Mouse (Mus musculus) adrenal gland, adult 18-20 months (tissue): ENCODE results near the gene Rnf181. TPM values are rescaled to one million over a fixed set of nuclear protein-coding genes. Genes with fewer than 3 reads are reported as not detected.
A peak's percentile ranks its signal among the peaks of the same experiment; 100 is the strongest.

Experiments
- DNase-seq, 2 experiments: peaks; one replicate each; pipeline ENCODE4 v3.0.0; 2021 to 2022; ENCODE audit warnings: low spot score in 2 of 2
- total RNA-seq, 2 experiments: library from RNA; stranded (reverse); gene quantifications; 1 replicate in 1 of 2; 2 replicates in 1 of 2; pipeline ENCODE4 v1.2.3; 2021

The Rnf181 gene
- total RNA-seq, 2 experiments from 2014 or later: 187 to 460 TPM

DNA sequence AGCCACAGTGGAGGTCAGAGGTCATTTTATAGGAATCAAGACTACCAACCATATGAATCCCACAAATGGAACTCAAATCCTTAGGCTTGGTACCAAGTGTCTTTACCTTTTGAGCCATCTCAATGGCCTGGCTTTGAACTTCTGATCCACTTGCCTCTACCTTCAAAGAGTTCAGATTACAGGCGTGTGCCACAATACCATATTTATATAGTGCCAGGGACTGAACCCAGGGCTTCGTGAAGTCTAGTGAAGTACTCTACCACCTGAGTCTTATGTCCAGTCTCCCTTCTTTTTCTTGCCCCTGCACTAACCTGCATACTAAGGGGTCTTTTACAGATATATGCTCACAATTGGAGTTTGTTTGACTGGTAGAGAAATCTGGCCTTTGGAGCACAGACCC is 19.8 kb upstream of the Rnf181 start:
- DNase-seq: no peak

- DNase-seq: no peak
Measured at GRCm38 (mm10) chr6:72385258-72385657, 18.5 kb upstream of the Rnf181 start.

DNA sequence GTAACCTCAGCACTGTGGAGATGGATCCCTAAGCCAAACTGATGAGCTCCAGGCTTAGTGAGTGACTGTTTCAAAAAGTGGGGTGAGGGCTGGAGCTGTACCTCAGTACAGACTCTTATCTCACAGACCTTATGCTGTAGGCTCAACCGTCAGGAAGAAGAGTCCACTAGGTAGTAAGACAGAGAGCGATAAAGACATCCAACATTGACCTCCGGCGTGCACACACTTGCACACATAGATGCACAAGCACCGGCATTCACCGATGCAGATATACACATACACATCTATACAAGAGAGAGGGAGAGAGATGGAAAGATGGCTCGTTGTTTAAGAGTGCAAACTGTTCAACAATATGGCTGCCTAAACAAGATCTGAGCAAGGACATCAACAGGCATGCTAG is 17.2 kb upstream of the Rnf181 start:
- DNase-seq: no peak

DNA sequence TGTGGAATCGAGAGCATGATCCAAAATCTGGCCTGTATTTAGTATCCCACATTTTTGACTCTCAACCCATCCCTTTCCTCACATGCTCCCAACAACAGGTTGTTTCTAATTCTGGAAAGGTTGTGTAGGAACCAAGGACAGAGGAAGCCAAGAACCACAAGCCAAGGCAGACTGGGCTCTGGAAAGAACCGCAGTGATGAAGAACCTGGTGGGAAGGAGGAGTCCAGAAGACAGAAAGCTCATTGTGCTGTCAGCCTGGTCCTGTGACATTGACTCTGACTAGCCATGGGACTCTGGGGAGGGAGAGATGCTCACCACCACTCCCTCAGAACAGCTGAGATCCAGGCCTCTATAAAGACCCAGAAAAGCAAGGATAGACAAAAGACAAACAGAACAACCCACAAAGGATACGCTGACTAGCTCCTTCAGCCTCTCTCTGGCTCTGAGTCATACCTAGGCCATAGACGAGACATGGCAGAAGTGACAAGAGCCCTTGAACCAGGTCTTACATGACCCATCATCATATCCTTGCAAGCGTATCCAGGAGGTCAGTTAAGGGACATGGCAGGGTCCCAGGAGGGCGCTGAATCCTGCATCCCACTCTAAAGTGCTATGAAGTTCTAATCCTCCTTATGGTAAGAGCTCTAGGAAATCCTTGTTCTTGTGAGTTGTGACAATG is 16.5 kb upstream of the Rnf181 start:
- DNase-seq: no peak

- no peak for DNase-seq
Measured at GRCm38 (mm10) chr6:72382494-72382893, 15.7 kb upstream of the Rnf181 start.

- peak; percentile 79 to 85 for DNase-seq
Measured at GRCm38 (mm10) chr6:72380131-72380770, 13.5 kb upstream of the Rnf181 start, which contains the start of gene Vamp5. Vamp5 (minus strand) TSS chr6:72380468.

DNA sequence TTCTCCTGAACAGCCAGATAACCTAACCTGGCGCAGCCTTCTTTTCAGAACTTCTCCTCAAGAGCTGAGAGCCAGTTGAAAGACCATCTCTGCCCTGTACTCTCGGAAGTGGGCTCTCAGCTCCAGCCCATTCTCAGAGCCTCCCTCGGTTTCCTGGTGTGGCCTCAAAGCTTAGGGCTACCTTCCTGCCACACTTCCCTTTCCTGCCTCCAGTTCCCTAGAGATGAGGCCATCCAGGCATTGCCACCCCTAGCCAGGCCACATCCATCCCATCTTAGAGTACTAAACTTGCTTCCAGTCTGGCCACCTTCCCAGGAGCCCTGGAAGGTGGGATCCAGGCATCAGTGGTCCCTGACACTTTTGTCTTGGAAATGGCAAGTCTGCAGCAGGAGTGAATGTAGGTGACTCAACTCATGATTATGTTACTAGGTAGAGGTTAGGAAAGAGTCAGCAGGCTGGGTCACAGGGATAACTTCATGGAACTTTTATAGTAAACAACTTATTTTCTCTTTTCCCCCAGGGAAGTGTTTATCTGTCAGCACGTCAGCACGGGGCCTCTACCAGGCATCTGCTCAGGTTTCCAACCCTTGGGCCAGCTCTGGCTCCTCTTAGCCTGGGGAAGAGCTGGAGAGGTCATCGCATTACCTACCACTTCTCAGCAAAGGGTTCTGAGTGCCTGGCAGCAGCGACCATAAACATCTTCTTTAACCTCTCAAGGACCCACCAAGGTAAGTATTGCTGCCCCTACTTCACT is 12.8 kb upstream of the Rnf181 start:
- DNase-seq: no peak

DNA sequence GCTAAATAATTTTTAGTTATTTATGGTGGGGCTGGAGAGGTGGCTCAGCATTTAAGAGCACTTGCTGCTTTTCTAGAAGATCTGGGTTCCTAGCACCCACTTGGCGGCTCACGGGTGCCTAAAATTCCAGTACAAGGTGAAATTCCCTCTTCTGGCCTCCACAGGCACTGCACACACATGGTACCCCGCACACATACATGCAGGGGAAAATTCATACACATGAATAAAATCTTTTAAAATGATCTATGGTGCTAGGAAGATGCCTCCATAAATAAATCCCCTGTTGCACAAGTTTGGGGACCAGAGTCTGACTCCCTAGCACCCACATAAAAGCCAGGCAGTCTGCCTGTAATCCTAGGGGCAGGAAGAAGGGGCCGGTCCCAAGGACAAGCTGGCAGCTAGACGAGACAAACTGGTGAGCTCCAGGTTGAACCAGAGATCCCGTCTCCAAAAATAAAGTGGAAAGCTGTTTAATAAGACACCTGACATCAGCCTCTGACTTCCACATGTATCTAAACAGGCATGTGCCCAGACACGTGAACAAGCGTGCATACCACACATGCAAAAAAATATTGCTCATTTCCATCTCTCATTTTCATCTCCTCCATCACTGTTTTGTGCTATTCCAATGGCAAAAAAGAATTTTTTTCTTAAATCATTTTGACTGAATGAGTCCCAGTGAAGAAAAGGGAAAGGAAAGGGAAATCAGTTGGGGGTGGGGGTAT is 11.9 kb upstream of the Rnf181 start:
- no peak for DNase-seq

- DNase-seq: no peak
Measured at GRCm38 (mm10) chr6:72374820-72375563, 8.2 kb upstream of the Rnf181 start.

DNA sequence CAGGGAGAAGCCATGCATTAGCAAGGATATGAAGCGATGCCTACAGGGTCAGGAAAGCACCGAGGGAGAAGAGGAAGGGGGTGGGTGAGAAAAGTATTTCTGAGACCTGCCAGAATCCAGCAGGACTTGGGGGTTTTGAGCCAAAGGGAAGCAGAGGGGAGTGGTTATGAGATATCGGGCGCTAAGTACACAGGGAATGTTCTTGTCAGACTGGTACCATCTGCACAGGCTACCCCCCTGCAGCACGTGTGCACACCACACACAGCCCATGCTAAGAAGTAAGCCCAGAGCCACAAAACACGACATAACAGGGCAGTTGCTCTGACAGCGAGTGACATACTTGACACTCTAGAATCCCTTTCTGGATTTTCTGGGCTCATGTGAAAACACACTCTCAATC is 7.5 kb upstream of the Rnf181 start:
- no peak for DNase-seq

- no peak for DNase-seq
Measured at GRCm38 (mm10) chr6:72373184-72373583, 6.4 kb upstream of the Rnf181 start.

GRCm38 (mm10) chr6:72371571-72371970 is 4.8 kb upstream of the Rnf181 start:
- no peak for DNase-seq

- no peak for DNase-seq
Measured at GRCm38 (mm10) chr6:72371147-72371546, 4.4 kb upstream of the Rnf181 start.

GRCm38 (mm10) chr6:72370091-72370490 is 3.3 kb upstream of the Rnf181 start:
- DNase-seq: peak in 1 of 2 experiments; percentile 65

DNA sequence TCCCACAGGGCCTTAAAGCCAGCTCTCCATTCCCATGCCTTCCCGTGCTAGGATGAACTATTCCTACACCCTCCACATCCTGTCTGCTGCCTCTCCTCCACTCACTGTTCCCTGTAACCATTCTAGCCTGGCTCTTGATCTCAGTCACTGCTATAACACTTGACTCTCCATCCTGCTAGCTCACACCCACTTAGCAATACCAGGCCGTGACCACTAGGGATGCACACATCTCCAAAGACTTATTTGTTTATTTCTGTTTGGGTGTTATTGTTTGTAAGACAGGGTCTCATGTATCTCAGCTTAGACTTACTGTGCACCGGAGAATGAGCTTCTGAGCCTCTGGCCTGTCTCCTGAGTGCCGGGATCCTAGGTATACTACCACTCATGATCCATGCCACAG is 2.8 kb upstream of the Rnf181 start:
- no peak for DNase-seq

- no peak for DNase-seq
Measured at GRCm38 (mm10) chr6:72367460-72367974, 761 bp upstream of the Rnf181 start.

DNA sequence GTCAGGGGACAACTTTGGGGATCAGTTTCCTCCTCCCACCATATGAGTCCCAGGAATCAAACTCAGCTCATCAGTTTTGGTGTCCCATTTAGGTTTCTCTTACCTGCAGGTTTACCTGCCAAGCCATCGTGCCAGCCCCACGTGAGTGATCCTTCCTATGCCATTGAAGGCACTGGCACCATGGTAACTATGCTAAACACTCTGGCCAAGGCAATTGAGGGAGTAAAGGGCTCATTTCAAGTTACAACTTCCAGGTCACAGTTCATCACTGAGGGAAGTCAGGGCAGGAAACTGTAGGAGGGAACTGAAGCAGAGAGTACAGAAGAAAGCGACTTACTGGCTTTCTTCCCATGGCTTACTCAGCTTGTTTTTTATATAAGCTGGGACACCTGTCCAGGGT is 452 bp downstream of the Rnf181 start:
- no peak for DNase-seq

DNA sequence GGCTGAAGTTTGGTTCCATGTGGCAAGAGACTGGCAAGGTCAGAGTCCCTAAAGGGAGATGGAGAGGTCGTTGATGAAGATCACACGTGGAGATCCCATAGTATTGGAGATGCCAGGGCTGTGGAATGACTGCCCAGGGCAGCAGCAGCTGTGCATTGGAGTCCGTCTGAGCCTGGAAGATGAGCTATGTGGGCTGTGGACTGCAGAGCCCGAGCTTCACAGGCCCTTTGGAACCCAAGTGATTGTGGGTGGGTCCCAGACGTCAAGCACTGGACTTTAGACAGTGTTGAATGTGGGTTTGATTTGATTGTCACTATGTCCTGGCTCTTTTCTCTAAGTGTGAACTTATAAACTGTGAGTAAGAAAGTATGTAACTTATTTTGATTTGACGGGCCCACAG is 1.8 kb downstream of the Rnf181 start:
- no peak for DNase-seq

- DNase-seq: no peak
Measured at GRCm38 (mm10) chr6:72364009-72364408, 2.7 kb downstream of the Rnf181 start.
